Mouse (Mus musculus) spleen, adult 2 months (tissue): ENCODE data around the gene Tmub2. TPM values are rescaled to one million over a fixed set of nuclear protein-coding genes. Genes with fewer than 3 reads are reported as not detected.

ENCODE experiments used
- DNase-seq, 2 experiments: peaks; one replicate each; pipeline versions ENCODE4 v3.0.0 to v3.0.0-alpha.2; 2012 to 2021; ENCODE audit warnings: low spot score in 2 of 2, low read depth in 1 of 2
- H3K27ac ChIP-seq: fragments of 200-500 bp; 2 replicates; pipeline ENCODE4 v1.5.1; 2012; ENCODE audit warnings: low read length, inconsistent platforms; ENCODE audit not compliant: insufficient read depth
- H3K27me3 ChIP-seq: fragments of 200-500 bp; 2 replicates; pipeline ENCODE4 v1.6.1; 2012; ENCODE audit warnings: mild to moderate bottlenecking, moderate library complexity, low read length, inconsistent platforms; ENCODE audit not compliant: control insufficient read depth, insufficient read depth
- H3K36me3 ChIP-seq: fragments of 200-500 bp; 2 replicates; pipeline ENCODE4 v1.6.1; 2012; ENCODE audit warnings: mild to moderate bottlenecking, low read length, inconsistent platforms; ENCODE audit not compliant: control insufficient read depth, insufficient read depth
- H3K4me1 ChIP-seq: fragments of 200-500 bp; 2 replicates; pipeline ENCODE4 v1.6.1; 2011; ENCODE audit warnings: inconsistent platforms; ENCODE audit not compliant: control insufficient read depth, insufficient read depth, insufficient read length
- H3K4me3 ChIP-seq: fragments of 200-500 bp; 2 replicates; pipeline ENCODE4 v1.5.1; 2011; ENCODE audit warnings: mild to moderate bottlenecking, inconsistent platforms; ENCODE audit not compliant: insufficient read depth, insufficient read length; ENCODE audit errors: extremely low read depth
- CTCF ChIP-seq: fragments of 200-500 bp; IDR thresholded peaks from 2 replicates; pipeline ENCODE4 v1.5.1; 2011; ENCODE audit warnings: mild to moderate bottlenecking, inconsistent platforms; ENCODE audit not compliant: insufficient read depth, insufficient read length, insufficient replicate concordance; ENCODE audit errors: extremely low read depth
- POLR2A ChIP-seq: fragments of 200-500 bp; IDR thresholded peaks from 2 replicates; pipeline ENCODE4 v1.6.1; 2011; ENCODE audit warnings: low read depth, low read length, inconsistent platforms
- WGBS: fragments of 180-500 bp; shearing (Covaris S2); methylation state at CpG from one replicate; pipeline ENCODE4 v1.1.7; 2018; 5-methylcytosine and 5-hydroxymethylcytosine counted together
- polyA plus RNA-seq: library from polyadenylated mRNA; depleted of rRNA; stranded (reverse); fragments of >200 nt; gene quantifications from 2 replicates; pipeline ENCODE4 v1.2.3, GENCODE M21; 2012; rRNA removed

Tmub2 gene
- polyA plus RNA-seq, 1 experiment, result 31.6 TPM

- DNase-seq, result no peak
- no peak for TF ChIP-seq CTCF
- TF ChIP-seq POLR2A, result no peak
Observed at GRCm38 (mm10) chr11:102333061-102333460, 48.3 kb downstream of the Tmub2 start.

DNA sequence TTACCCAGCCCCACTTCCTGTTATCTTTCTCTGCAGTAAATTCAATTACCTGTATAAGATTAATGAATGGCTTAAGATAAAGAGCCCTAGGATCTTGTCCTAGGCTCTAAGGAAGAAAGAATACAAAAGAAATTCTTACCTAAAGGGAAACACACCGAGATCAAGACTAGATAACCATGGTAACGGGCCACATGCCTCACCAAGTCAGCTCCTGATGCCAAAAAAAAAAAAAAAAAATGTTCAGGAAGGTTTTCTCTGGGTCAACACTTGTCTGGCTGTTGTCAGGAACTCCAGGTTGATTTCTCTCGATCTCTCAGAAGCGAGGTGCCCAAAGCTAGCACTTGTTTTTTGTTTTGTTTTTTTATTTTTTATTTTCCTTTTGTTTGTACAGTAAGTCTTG, 49.3 kb downstream of the Tmub2 start:
- Histone ChIP-seq H3K4me1 (no peaks in the 10 kb centered on the region), H3K4me3 (no peak overlapping the region), H3K36me3 (no peaks in the 10 kb centered on the region), H3K27ac (no peak overlapping the region), H3K27me3 (no peaks in the 10 kb centered on the region; the same call in none of the 2 replicates)
- 79% methylated on average over 4 of the region's 4 CpGs for WGBS
- TF ChIP-seq POLR2A, result no peak
- no peak for TF ChIP-seq CTCF
- DNase-seq, result no peak

More at GRCm38 (mm10) chr11:102333061-102333460, 48.3 kb downstream of the Tmub2 start:
- H3K4me3 ChIP-seq, result no peak overlapping the region
- no peak overlapping the region for H3K27ac ChIP-seq
- H3K27me3 ChIP-seq, result no peaks in the 10 kb centered on the region; the same call in none of the 2 replicates
- no peaks in the 10 kb centered on the region for H3K36me3 ChIP-seq
- H3K4me1 ChIP-seq, result no peaks in the 10 kb centered on the region

GRCm38 (mm10) chr11:102334973-102335700, 50.4 kb downstream of the Tmub2 start:
- no peak overlapping the region for H3K27ac ChIP-seq
- H3K27me3 ChIP-seq, result no peaks in the 10 kb centered on the region; the same call in none of the 2 replicates
- no peak for TF ChIP-seq POLR2A
- no peak for TF ChIP-seq CTCF
- 63% methylated on average over 9 of the region's 9 CpGs for WGBS
- H3K4me1 ChIP-seq, result no peaks in the 10 kb centered on the region
- H3K36me3 ChIP-seq, result no peaks in the 10 kb centered on the region
- no peak overlapping the region for H3K4me3 ChIP-seq
- no peak for DNase-seq

DNA sequence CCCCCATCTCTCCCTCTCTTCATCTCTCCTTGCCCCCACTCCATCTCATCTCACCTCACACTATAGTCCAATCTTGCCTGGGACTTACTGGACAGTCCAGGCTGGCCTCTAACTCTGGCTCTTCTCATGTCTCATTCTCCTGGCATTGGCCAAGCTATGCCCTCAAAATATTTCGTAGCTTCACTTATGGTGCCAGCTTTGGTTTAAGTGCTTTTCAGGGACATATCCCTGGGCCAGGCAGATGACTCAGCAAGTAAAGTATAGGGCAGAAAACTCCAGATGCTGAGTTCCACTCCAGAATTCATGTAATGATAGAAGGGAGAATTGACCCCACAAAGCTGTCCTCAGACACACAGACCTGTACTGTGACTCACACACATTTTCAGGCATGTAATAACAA, 51.5 kb downstream of the Tmub2 start:
- 77% methylated on average over 1 of the region's 1 CpGs for WGBS
- H3K4me1 ChIP-seq, result no peaks in the 10 kb centered on the region

DNA sequence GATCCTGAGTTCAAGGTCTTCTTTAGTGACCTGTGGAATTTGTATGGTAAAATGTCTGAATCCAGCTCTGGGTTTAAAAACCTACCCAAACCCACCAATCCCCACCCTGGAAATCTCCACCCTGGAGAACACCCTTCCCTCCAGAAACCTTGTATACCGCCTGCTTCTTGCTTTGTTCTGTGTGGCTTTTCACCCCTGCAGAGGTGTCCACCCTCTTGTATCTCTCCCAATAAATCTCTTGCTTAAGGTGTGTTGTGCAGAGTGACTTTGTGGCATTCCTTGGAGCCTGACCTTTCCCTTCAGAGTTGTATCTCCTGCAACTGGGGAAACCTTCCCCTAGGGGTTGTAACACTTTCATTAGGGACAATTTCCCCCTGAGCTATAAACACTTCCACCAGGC, 53.2 kb downstream of the Tmub2 start:
- DNase-seq, result no peak
- no peak for TF ChIP-seq CTCF
- TF ChIP-seq POLR2A, result no peak
- Histone ChIP-seq H3K27ac (no peak overlapping the region), H3K27me3 (no peaks in the 10 kb centered on the region; the same call in 1 of the 2 replicates), H3K4me1 (no peaks in the 10 kb centered on the region), H3K4me3 (no peak overlapping the region), H3K36me3 (no peaks in the 10 kb centered on the region)
- 87% methylated on average over 1 of the region's 1 CpGs for WGBS

More for the DNA sequence above, 51.5 kb downstream of the Tmub2 start:
- no peaks in the 10 kb centered on the region; the same call in none of the 2 replicates for H3K27me3 ChIP-seq
- H3K36me3 ChIP-seq, result no peaks in the 10 kb centered on the region
- DNase-seq, result no peak
- no peak overlapping the region for H3K27ac ChIP-seq
- no peak overlapping the region for H3K4me3 ChIP-seq
- no peak for TF ChIP-seq CTCF
- TF ChIP-seq POLR2A, result no peak

DNA sequence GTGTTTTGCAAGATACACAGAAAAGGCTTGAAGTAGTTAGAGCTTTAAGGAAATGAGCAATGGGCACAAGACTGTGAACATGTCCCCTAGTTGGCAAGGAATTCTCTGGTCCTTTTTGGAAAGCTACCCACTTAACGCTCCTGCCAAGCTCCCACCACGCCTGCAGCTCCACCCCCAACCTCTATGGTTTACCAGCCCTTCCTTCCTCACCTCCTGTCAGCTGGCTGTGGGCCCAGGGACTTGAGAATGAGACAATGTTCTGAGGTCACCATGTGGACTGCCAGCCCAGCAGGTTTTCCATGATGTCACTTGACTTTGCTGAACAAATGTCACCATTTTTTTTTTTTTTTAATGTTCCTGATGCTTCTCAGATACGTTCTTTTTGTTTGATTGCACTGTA, 53.8 kb downstream of the Tmub2 start:
- no peak for TF ChIP-seq POLR2A
- TF ChIP-seq CTCF, result no peak
- Histone ChIP-seq H3K27ac (no peak overlapping the region), H3K4me1 (no peaks in the 10 kb centered on the region), H3K27me3 (no peaks in the 10 kb centered on the region; the same call in 1 of the 2 replicates), H3K4me3 (no peak overlapping the region), H3K36me3 (no peaks in the 10 kb centered on the region)
- no peak for DNase-seq
- 3% methylated on average over 3 of the region's 3 CpGs for WGBS

Other genes with a start within 250 kb of the Tmub2 start
- gene Cd300lg, start 243.4 kb upstream of the Tmub2 start, polyA plus RNA-seq, result 12.3 and 12.8 TPM in 2 replicates
- gene Mpp2, start 196.4 kb upstream of the Tmub2 start, polyA plus RNA-seq, result 7.5 TPM in 2 replicates
- gene Ppy, start 183.6 kb upstream of the Tmub2 start, polyA plus RNA-seq, result 0.29 and 0.50 TPM in 2 replicates
- 0.72 TPM in 1 of 2 replicates, not detected in the other for gene Pyy, start 177.1 kb upstream of the Tmub2 start, polyA plus RNA-seq
- 0.20 and 0.58 TPM in 2 replicates for gene Nags, start 139.4 kb upstream of the Tmub2 start, polyA plus RNA-seq
- gene Tmem101, start 128.5 kb upstream of the Tmub2 start, polyA plus RNA-seq, result 15.2 and 18.5 TPM in 2 replicates
- 18.0 and 22.7 TPM in 2 replicates for gene Lsm12, start 99.6 kb upstream of the Tmub2 start, polyA plus RNA-seq
- 63.9 and 72.3 TPM in 2 replicates for gene G6pc3, start 95.3 kb upstream of the Tmub2 start, polyA plus RNA-seq
- gene Hdac5, start 54.8 kb upstream of the Tmub2 start, polyA plus RNA-seq, result 71.9 and 97.7 TPM in 2 replicates
- 1.9 and 4.5 TPM in 2 replicates for gene BC030867, start 36.0 kb upstream of the Tmub2 start, polyA plus RNA-seq
- gene Asb16, start 16.2 kb upstream of the Tmub2 start, polyA plus RNA-seq, result 0.13 and 0.19 TPM in 2 replicates
- gene Atxn7l3, start 11.7 kb downstream of the Tmub2 start, polyA plus RNA-seq, result 39.8 and 45.1 TPM in 2 replicates
- 29.9 and 30.7 TPM in 2 replicates for gene Ubtf, start 34.8 kb downstream of the Tmub2 start, polyA plus RNA-seq
- 301 and 381 TPM in 2 replicates for gene Slc4a1, start 81.3 kb downstream of the Tmub2 start, polyA plus RNA-seq
- gene Rundc3a, start 108.5 kb downstream of the Tmub2 start, polyA plus RNA-seq, result 3.6 and 4.0 TPM in 2 replicates
- 348 and 407 TPM in 2 replicates for gene Slc25a39, start 123.0 kb downstream of the Tmub2 start, polyA plus RNA-seq
- gene Grn, start 145.4 kb downstream of the Tmub2 start, polyA plus RNA-seq, result 232 and 240 TPM in 2 replicates
- 4.1 and 5.2 TPM in 2 replicates for gene Fam171a2, start 162.8 kb downstream of the Tmub2 start, polyA plus RNA-seq
- gene Itga2b, start 185.2 kb downstream of the Tmub2 start, polyA plus RNA-seq, result 60.4 and 60.8 TPM in 2 replicates